Mouse (Mus musculus): ENCODE results near the gene Odf3b. TPM values are rescaled to one million over a fixed set of nuclear protein-coding genes. Genes with fewer than 3 reads are reported as not detected.

Gene Odf3b
- total RNA-seq (2021): under 1 TPM; 0.26 to 0.72 TPM

GRCm38 (mm10) chr15:89378831-89379401, at the start of gene Odf3b:
Odf3b (minus strand) TSS chr15:89379282.
- peak; percentile 50 for DNase-seq

GRCm38 (mm10) chr15:89428136-89428790, 49.2 kb upstream of the Odf3b start:
- no peak for DNase-seq

GRCm38 (mm10) chr15:89426716-89427115, 47.6 kb upstream of the Odf3b start:
- DNase-seq: peak; percentile 71

- DNase-seq: peak; percentile 82
Observed at GRCm38 (mm10) chr15:89425711-89426121, 46.6 kb upstream of the Odf3b start, which contains the start of gene Cpt1b. Cpt1b (minus strand) TSS chr15:89425863.

- DNase-seq: no peak
Observed at GRCm38 (mm10) chr15:89424621-89425020, 45.5 kb upstream of the Odf3b start.

- DNase-seq: no peak
Observed at GRCm38 (mm10) chr15:89421938-89422337, 42.9 kb upstream of the Odf3b start.

- DNase-seq: peak; percentile 64
Observed at GRCm38 (mm10) chr15:89415282-89415681, 36.2 kb upstream of the Odf3b start.

- no peak for DNase-seq
Observed at GRCm38 (mm10) chr15:89410118-89410517, 31.0 kb upstream of the Odf3b start, which contains the start of gene Syce3. Syce3 (minus strand) TSS chr15:89410503.

- no peak for DNase-seq
Observed at GRCm38 (mm10) chr15:89406691-89407090, 27.6 kb upstream of the Odf3b start.

- DNase-seq: no peak
Observed at GRCm38 (mm10) chr15:89404831-89405623, 25.9 kb upstream of the Odf3b start.

- no peak for DNase-seq
Observed at GRCm38 (mm10) chr15:89402471-89402870, 23.4 kb upstream of the Odf3b start.

- no peak for DNase-seq
Observed at GRCm38 (mm10) chr15:89399716-89400115, 20.6 kb upstream of the Odf3b start.

- no peak for DNase-seq
Observed at GRCm38 (mm10) chr15:89398146-89398545, 19.1 kb upstream of the Odf3b start.

GRCm38 (mm10) chr15:89396883-89397282, 17.8 kb upstream of the Odf3b start:
- no peak for DNase-seq

- DNase-seq: no peak
Observed at GRCm38 (mm10) chr15:89390081-89390480, 11.0 kb upstream of the Odf3b start.

- no peak for DNase-seq
Observed at GRCm38 (mm10) chr15:89387127-89387526, 8.0 kb upstream of the Odf3b start.

- no peak for DNase-seq
Observed at GRCm38 (mm10) chr15:89384617-89385016, 5.5 kb upstream of the Odf3b start, which contains the start of gene Klhdc7b. Klhdc7b (plus strand) TSS chr15:89384917.

- peak; percentile 47 for DNase-seq
Observed at GRCm38 (mm10) chr15:89379429-89379828, 347 bp upstream of the Odf3b start.

- DNase-seq: no peak
Observed at GRCm38 (mm10) chr15:89377938-89378828, 899 bp downstream of the Odf3b start.

GRCm38 (mm10) chr15:89377362-89377761, 1.7 kb downstream of the Odf3b start:
- no peak for DNase-seq

- no peak for DNase-seq
Observed at GRCm38 (mm10) chr15:89376957-89377356, 2.1 kb downstream of the Odf3b start, which contains the start of gene Tymp. Tymp (minus strand) TSS chr15:89377039.

GRCm38 (mm10) chr15:89376040-89376439, 3.0 kb downstream of the Odf3b start:
- DNase-seq: no peak

Measured in heart, postnatal 4 days (tissue).